Mouse (Mus musculus) CH12.LX (cell line): ENCODE measurements around the gene Ints1.
"Not testable (repeated sequence)": the region's sequence is repeated elsewhere in the genome, so short reads cannot be mapped to it uniquely, and the experiment has no call there.

Experiments
- BHLHE40 ChIP-seq: IDR thresholded peaks from 2 replicates; pipeline ENCODE4 v1.6.1; 2011; ENCODE audit warnings: mild to moderate bottlenecking, low read depth, low read length, improper control_type of control experiment
- POLR2A ChIP-seq: IDR thresholded peaks from 2 replicates; pipeline ENCODE4 v1.6.1; 2011; ENCODE audit warnings: low read depth, mild to moderate bottlenecking, improper control_type of control experiment, low read length
- SMC3 ChIP-seq: IDR thresholded peaks from 2 replicates; pipeline ENCODE4 v1.6.1; 2011; ENCODE audit warnings: low read depth, low read length, improper control_type of control experiment
- TCF12 ChIP-seq: IDR thresholded peaks from 2 replicates; pipeline ENCODE4 v1.6.1; 2014; ENCODE audit warnings: low read depth, mild to moderate bottlenecking, inconsistent platforms, low read length, improper control_type of control experiment
- USF1 ChIP-seq: IDR thresholded peaks from 2 replicates; pipeline ENCODE4 v1.6.1; 2014; ENCODE audit warnings: low read depth, mild to moderate bottlenecking, inconsistent platforms, low read length, improper control_type of control experiment

DNA sequence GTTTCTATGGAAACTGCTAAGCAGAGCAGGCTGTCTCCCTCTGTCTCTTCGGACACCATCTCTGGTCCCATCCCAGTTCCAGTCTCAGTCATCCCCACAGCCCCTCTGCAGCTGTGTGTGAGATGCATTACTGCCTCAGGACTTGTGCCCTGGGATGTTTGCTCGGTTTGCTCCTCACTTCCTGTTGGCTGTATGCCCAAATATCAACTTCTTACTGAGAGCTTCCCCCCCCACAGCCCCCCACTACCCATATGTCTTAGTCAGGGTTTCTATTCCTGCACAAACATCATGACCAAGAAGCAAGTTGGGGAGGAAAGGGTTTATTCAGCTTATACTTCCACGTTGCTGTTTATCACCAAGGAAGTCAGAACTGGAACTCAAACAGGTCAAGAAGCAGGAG is 32.8 kb downstream of the Ints1 start:
- TF ChIP-seq BHLHE40, SMC3, TCF12, USF1, POLR2A: not testable (repeated sequence)
